Mouse (Mus musculus) midbrain, embryonic 14.5 days (tissue): ENCODE results near the gene Tmem190. TPM values are rescaled to one million over a fixed set of nuclear protein-coding genes. Genes with fewer than 3 reads are reported as not detected.

Source experiments
- ATAC-seq: fragments of 200-750 bp; cut with Nextera tagmentation; 2 replicates; pipeline ENCODE4 v1.8.0; 2017; ENCODE audit warnings: moderate number of reproducible peaks, moderate library complexity; ENCODE audit not compliant: low FRiP score, low TSS enrichment
- DNase-seq: peaks from one replicate; pipeline ENCODE4 v3.0.0-alpha.2; 2015
- H3K27ac ChIP-seq: fragments of 300-500 bp; sonication (generic); replicated peaks from 2 replicates; pipeline ENCODE4 v1.5.1; 2014; ENCODE audit warnings: mild to moderate bottlenecking, low read depth, low read length, moderate library complexity
- H3K27me3 ChIP-seq: fragments of 300-500 bp; sonication (generic); 2 replicates; pipeline ENCODE4 v1.6.1; 2014; ENCODE audit warnings: low read length, control low read depth, mixed read lengths; ENCODE audit not compliant: control insufficient read depth, insufficient read depth
- H3K36me3 ChIP-seq: fragments of 300-500 bp; sonication (generic); 2 replicates; pipeline ENCODE4 v1.6.1; 2014; ENCODE audit warnings: low read length, control low read depth; ENCODE audit not compliant: control insufficient read depth, insufficient read depth
- H3K4me1 ChIP-seq: fragments of 300-500 bp; sonication (generic); 2 replicates; pipeline ENCODE4 v1.6.1; 2014; ENCODE audit warnings: mild to moderate bottlenecking, antibody characterized with exemption, low read length, control low read depth; ENCODE audit not compliant: control insufficient read depth, insufficient read depth
- H3K4me2 ChIP-seq: fragments of 300-500 bp; sonication (generic); 2 replicates; pipeline ENCODE4 v1.6.1; 2014; ENCODE audit warnings: mild to moderate bottlenecking, low read length, moderate library complexity
- H3K4me3 ChIP-seq: fragments of 300-500 bp; sonication (generic); replicated peaks from 2 replicates; pipeline ENCODE4 v1.5.1; 2014; ENCODE audit warnings: low read depth, low read length
- H3K9ac ChIP-seq: fragments of 300-500 bp; sonication (generic); replicated peaks from 2 replicates; pipeline ENCODE4 v1.6.1; 2014; ENCODE audit warnings: mild to moderate bottlenecking, low read length, moderate library complexity
- H3K9me3 ChIP-seq: fragments of 300-500 bp; sonication (generic); 2 replicates; pipeline ENCODE4 v1.6.1; 2016; ENCODE audit warnings: low read length, control low read depth, mixed read lengths; ENCODE audit not compliant: control insufficient read depth
- WGBS: fragments of 180-500 bp; shearing (Covaris S2); extraction: QIAGEN DNeasy Blood & Tissue Kit; methylation state at CpG from one replicate; pipeline ENCODE4 v1.1.7; 2014; 5-methylcytosine and 5-hydroxymethylcytosine counted together
- polyA plus RNA-seq: library from polyadenylated mRNA; unstranded; fragments of >200 nt; fragmentation: Nextera tagmentation; extraction: Ambion mirVana; gene quantifications from 2 replicates; pipeline ENCODE4 v1.2.1, GENCODE M21; 2014

Gene Tmem190
- polyA plus RNA-seq, 1 experiment from 2014 or later: not detected

DNA sequence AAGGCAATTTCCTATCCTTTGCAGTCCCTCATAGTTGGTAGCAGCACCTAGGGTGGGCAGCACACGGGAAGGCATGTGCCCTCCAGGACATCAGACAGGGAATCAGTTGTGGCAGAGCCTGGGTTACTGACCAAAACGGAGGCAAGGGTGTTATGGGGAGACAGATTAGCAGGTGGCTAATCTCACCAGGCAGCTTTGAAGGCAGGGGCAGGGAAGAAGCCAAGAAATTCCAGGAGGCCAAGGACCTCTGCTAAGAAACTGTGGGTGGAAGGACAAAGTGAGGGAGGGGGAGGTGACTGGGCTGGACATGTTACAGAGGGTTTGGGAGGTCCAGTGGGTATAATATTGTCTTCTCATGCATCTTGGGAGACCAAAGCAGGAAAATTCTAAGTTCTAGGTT lies 39.4 kb upstream of the Tmem190 start:
- WGBS: 62% methylated on average over 2 of the region's 2 CpGs
- 0 out of 2 replicates have a peak overlapping the region, but pooled peaks have one; percentile 20 for H3K9ac ChIP-seq
- H3K4me2 ChIP-seq: no peak overlapping the region
- H3K27ac ChIP-seq: no peak overlapping the region
- peaks cover 34% of the 10 kb centered on the region for H3K36me3 ChIP-seq
- H3K4me1 ChIP-seq: peaks cover 28% of the 10 kb centered on the region
- H3K9me3 ChIP-seq: no peaks in the 10 kb centered on the region
- DNase-seq (no peak), ATAC-seq (no peak)
- H3K27me3 ChIP-seq: no peaks in the 10 kb centered on the region
- no peak overlapping the region for H3K4me3 ChIP-seq

DNA sequence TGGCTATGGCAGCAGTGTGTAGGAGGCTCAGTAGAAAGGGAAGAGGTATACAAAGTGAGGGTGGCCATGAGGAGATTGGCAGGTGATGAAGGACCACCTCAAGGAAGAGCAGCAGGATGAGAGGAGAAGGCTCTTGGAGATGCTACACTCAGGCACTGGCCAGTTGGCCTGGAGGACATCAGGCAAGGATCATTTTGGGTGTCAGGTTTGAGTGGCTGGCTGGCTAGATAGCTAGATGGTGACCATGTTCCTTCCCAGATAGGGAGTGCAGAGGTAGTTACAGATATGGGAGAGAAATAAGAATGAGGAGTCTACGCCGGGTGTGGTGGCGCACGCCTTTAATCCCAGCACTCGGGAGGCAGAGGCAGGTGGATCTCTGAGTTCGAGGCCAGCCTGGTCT lies 37.9 kb upstream of the Tmem190 start:
- H3K9me3 ChIP-seq: no peaks in the 10 kb centered on the region
- ATAC-seq (no peak), DNase-seq (no peak)
- peaks cover 38% of the 10 kb centered on the region for H3K36me3 ChIP-seq
- no peak overlapping the region for H3K9ac ChIP-seq
- peaks cover 19% of the 10 kb centered on the region for H3K4me1 ChIP-seq
- over 99% methylated on average over 5 of the region's 6 CpGs for WGBS
- no peaks in the 10 kb centered on the region for H3K27me3 ChIP-seq
- H3K27ac ChIP-seq: no peak overlapping the region
- no peak overlapping the region for H3K4me3 ChIP-seq
- no peak overlapping the region for H3K4me2 ChIP-seq

DNA sequence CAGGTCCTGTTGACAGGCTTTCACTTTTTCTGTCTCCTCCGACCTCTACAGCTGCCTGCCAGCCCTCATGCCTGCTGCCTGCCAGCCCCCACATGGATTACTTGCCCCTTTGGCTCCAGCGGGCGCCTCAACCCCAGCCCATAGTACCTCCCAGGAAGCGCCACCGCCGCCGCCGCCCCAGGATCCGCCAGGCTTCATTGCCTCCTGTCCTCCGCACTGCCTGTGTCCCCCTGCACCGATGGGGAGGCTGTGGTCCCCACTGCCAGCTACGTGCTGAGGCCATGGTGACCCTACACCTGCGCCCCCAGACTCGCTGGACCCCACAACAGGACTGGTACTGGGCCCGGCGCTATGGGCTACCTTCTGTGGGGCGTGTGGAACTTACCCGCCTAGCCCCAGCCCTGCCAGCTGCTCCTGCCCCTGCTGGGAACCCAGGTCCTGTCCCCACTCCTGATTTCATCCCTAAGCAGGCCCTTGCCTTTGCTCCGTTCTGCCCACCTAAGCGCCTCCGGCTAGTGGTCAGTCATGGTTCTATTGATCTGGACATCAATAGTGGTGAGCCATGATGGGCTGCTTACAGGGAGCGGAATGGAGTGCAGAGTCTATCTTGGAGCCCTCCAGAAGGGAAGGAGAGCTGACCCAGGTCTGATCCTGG lies 36.3 kb upstream of the Tmem190 start:
- no peak for ATAC-seq
- H3K9ac ChIP-seq: no peak overlapping the region
- no peak overlapping the region for H3K4me3 ChIP-seq
- WGBS: 82% methylated on average over 22 of the region's 22 CpGs
- no peaks in the 10 kb centered on the region for H3K27me3 ChIP-seq
- H3K4me1 ChIP-seq: peaks cover 13% of the 10 kb centered on the region
- H3K4me2 ChIP-seq: no peak overlapping the region
- no peak overlapping the region for H3K27ac ChIP-seq
- no peaks in the 10 kb centered on the region for H3K9me3 ChIP-seq
- DNase-seq: no peak
- peaks cover 38% of the 10 kb centered on the region for H3K36me3 ChIP-seq

DNA sequence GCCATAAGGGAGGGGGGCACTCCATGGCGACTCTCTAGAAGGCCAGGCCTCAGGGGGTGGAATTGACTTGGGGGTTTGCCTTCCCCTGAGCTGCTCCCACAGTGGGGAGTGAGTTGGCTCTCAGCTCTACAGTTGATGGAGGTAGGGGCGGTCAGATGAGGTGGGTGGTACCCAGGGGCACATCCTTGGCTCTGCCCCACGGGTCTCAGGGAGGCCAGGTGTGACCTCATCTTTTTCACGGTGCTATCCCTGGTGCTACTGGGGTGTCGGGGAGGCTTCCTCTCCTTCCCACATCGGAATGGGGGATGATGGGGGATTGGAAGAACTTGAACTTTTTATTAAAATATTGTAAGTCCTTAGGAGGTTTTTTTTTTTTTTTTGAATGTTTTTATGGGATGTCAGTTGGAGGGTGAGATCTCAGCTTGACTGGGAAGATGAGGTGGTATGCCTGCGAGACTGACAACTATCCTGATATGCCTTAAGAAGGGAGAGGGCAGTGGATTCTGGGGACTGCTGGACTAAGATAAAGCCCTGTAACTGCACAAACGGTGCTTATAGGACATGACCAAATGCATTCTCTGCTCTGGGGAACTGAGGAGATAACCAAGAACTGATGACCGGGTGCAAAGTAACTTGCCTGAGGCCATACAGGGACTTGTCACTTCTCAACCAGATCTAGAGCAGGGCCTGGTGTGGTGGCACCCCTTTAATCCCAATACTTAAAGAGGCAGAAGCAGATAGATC lies 35.4 kb upstream of the Tmem190 start:
- peaks cover 13% of the 10 kb centered on the region for H3K4me1 ChIP-seq
- no peak for DNase-seq
- H3K9ac ChIP-seq: no peak overlapping the region
- 78% methylated on average over 9 of the region's 9 CpGs for WGBS
- no peaks in the 10 kb centered on the region for H3K9me3 ChIP-seq
- no peak overlapping the region for H3K4me2 ChIP-seq
- H3K4me3 ChIP-seq: no peak overlapping the region
- H3K27ac ChIP-seq: no peak overlapping the region
- peaks cover 38% of the 10 kb centered on the region for H3K36me3 ChIP-seq
- no peaks in the 10 kb centered on the region for H3K27me3 ChIP-seq
- no peak for ATAC-seq

DNA sequence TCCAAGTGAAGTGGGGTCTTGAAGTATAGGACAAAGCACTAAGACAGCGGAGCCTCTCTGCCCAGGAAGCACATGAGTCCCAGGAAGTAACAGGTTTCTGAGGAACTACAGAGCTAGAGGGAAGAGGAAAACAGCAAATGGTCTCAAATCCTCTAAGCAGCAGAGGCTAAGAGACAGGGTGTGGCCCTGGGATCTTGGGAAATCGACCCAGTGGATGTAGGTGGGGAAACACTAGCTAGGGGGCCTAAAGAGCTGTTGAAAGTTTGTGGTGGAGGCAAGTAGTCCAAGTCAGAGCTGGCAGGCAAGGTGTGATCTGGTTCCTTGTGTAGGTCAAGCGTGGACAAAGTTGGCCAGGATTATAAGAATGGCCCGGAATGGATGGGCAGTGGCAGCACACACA lies 34.4 kb upstream of the Tmem190 start:
- WGBS: 82% methylated on average over 4 of the region's 4 CpGs
- Histone ChIP-seq H3K4me2 (no peak overlapping the region), H3K9ac (no peak overlapping the region), H3K4me1 (peaks cover 14% of the 10 kb centered on the region), H3K36me3 (peaks cover 32% of the 10 kb centered on the region), H3K27me3 (no peaks in the 10 kb centered on the region), H3K27ac (no peak overlapping the region), H3K4me3 (no peak overlapping the region), H3K9me3 (no peaks in the 10 kb centered on the region)
- ATAC-seq (no peak), DNase-seq (no peak)

DNA sequence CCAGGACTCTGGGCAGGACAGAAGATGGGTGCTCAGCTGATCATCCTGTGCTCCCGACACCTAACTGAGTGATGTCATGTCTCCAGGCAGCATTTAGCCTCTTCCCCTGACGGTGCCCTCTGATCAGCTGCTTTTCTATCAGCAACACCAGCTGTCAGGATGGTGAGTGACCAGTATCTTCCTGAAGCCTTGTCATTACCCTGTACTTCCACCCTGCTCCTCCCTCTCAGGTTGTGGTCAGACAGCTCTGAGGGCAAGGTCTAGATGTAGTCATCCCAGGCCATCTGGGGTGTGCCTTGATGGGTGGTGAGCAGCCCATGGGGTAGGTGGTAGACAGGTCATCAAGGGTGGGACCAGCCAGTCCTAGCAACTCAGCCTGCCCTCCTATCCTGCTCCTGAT lies 33.6 kb upstream of the Tmem190 start:
- H3K4me1 ChIP-seq: peaks cover 14% of the 10 kb centered on the region
- no peak overlapping the region for H3K4me3 ChIP-seq
- H3K9ac ChIP-seq: no peak overlapping the region
- WGBS: 89% methylated on average over 2 of the region's 2 CpGs
- DNase-seq (no peak), ATAC-seq (no peak)
- no peak overlapping the region for H3K4me2 ChIP-seq
- H3K27ac ChIP-seq: no peak overlapping the region
- peaks cover 27% of the 10 kb centered on the region for H3K36me3 ChIP-seq
- H3K27me3 ChIP-seq: no peaks in the 10 kb centered on the region
- H3K9me3 ChIP-seq: no peaks in the 10 kb centered on the region

DNA sequence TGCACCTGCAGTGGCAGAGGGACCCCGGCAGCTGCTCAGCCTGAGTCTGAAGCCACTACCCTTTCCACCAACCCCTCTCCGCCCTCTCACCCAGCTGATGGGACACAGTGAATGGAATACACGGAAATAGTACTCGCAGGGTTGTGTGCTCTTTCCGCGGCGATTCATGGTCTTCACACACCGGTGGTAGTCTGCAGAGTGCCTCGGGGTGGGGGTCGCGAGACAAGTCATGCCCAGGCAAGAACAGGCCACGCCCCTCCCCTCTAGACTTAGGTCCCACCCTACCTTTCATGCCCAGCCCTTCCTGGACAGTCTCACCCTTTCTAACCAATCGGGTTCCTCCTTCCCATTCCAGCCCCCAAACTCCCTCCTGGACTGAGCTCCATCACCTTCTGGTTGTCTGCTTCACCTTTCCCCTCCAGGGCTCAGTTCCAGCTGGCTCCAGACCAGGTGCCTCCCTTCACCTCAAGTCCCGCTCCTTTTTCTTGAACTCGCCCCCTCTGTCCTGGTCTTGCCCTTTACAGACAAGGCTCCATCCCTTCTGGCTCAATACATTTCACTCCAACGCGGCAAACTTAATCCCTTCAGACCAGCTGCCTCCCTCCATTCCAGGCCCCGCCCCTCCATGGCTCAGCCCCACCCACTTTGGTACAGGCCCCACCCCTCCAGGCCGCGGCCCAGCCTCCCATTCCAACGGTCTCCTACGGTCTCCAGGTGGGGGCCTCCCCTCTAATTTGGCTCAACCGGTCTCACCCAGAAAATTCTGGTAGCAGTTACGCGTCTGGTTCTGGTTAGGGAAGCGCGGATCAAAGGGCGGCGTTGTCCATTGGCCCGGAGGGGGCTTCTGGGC lies 30.5 kb upstream of the Tmem190 start:
- ATAC-seq (peak; percentile 77), DNase-seq (peak; percentile 48)
- Histone ChIP-seq H3K36me3 (peaks cover 6% of the 10 kb centered on the region; the same call in 1 of the 2 replicates), H3K4me2 (peak overlapping the region; percentile 50), H3K27ac (no peak overlapping the region), H3K27me3 (no peaks in the 10 kb centered on the region), H3K4me3 (peak overlapping the region; percentile 28), H3K4me1 (peaks cover 14% of the 10 kb centered on the region), H3K9me3 (no peaks in the 10 kb centered on the region), H3K9ac (no peak overlapping the region)
- WGBS: 3% methylated on average over 30 of the region's 30 CpGs

DNA sequence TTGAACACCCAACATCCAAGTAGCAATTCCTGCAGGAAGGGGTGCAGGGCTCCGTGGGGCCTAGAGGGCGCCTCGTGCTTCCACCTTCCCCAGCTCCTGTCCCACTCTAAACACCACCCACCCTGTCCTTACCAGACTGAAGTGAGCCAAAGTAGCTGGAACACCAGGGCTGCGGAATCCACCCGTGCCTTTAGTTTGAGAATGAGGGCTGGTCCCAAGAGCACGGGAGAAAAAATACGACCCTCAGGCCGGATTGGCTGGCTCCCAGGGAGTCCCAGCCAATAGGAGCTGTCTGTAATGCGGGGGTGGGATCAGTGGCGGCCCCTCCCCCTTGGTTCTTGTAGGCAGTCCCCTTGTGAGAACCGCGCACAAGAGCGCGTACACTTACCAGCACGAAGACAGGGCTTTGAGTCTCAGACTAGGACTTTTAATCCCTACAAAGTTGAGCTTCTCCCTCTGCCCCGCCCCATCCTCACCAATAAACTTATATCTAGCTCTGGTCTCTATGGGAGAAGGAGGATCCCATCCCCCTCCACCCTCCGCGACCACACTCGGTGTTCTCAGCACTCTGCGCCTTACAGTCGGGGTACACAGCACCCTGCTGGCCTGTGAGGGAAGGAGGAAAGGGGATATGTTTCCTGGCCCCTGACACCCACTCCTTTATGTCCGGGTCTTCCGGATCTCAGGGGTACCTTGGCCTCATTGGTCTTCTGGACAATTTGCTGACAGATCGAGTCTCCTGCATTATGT lies 29.7 kb upstream of the Tmem190 start, which contains the start of gene Cox6b2:
Gene Cox6b2, minus strand, starts transcription at position 274 of the 750 bp plus-strand sequence.
- H3K4me2 ChIP-seq: peak within 1 kb of the TSS; percentile 50
- 0 out of 2 replicates have a peak, but pooled peaks cover 3% of the 10 kb centered on the region for H3K36me3 ChIP-seq
- ATAC-seq (peak; percentile 91), DNase-seq (peak; percentile 88)
- peaks cover 14% of the 10 kb centered on the region for H3K4me1 ChIP-seq
- H3K9me3 ChIP-seq: no peaks in the 10 kb centered on the region
- H3K9ac ChIP-seq: no peak within 1 kb of the TSS
- H3K27ac ChIP-seq: no peak within 1 kb of the TSS
- 3% methylated on average over 24 of the region's 24 CpGs for WGBS
- no peaks in the 10 kb centered on the region for H3K27me3 ChIP-seq
- peak within 1 kb of the TSS; percentile 28 for H3K4me3 ChIP-seq
